Mouse (Mus musculus): ENCODE results near the gene Gm10521. TPM values are rescaled to one million over a fixed set of nuclear protein-coding genes. Genes with fewer than 3 reads are reported as not detected.
"Not testable (repeated sequence)": the region's sequence is repeated elsewhere in the genome, so short reads cannot be mapped to it uniquely, and the experiment has no call there.

Gm10521 gene
- not detected in 2 replicates for polyA plus RNA-seq (2014; fragmentation: Nextera tagmentation; extraction: Ambion mirVana)

DNA sequence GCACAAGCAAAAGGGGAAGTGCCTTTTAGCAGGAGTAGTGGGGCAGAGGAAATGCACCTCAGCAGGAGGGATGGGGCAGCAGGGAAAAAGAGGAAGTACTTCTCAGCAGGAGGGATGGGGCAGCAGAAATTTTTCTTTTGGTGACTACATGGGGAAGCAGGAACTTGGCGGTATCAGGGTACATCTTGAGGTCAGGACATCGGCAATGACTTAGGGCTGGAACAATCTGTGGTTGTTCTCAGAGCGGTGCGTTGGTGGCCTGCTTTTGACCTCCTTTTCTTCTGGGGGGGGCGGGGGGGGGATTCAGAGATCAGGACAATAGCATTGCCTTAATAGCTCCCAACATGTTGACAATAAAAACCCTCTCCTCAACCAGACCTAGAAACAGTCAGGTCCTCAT lies at the start of gene Gm10521:
Gene Gm10521, plus strand, starts transcription at position 301 of the 400 bp plus-strand sequence.
- not testable (repeated sequence) for ATAC-seq (replicated peaks; ENCODE audit: insufficient number of reproducible peaks, low FRiP score, low TSS enrichment, low read depth)

DNA sequence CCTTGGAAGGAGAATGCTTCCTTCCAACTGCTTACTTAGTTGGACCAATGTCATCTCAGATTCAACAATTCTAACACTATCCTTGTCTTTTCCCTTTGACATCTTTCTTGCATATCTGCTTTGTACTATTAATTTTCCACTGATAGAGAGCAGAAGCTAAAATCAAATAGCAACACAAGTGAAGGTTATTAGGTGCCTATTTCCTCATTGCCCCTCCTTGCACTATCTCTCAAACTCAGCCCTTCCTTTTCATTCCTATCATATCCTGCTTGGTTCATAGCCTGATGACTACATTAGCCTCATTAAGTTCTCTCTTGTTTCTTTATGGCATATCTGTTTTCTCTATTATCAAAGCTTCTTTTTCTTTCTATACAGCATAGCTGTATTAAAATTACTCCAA lies 47.3 kb upstream of the Gm10521 start:
- Histone ChIP-seq H3K36me3 (replicated peaks; ENCODE audit: control insufficient read depth, insufficient read depth, low read depth, low read length) (no peaks in the 10 kb centered on the region), H3K4me1 (ENCODE audit: control insufficient read depth, insufficient read depth, low read length) (no peaks in the 10 kb centered on the region), H3K4me2 (ENCODE audit: low read depth, low read length) (no peak overlapping the region), H3K27ac (replicated peaks; ENCODE audit: low read depth, low read length) (no peak overlapping the region), H3K9me3 (replicated peaks; ENCODE audit: control insufficient read depth, low read length) (no peaks in the 10 kb centered on the region), H3K9ac (replicated peaks; ENCODE audit: low read length) (no peak overlapping the region), H3K4me3 (ENCODE audit: low read depth, low read length) (no peak overlapping the region), H3K27me3 (ENCODE audit: control insufficient read depth, insufficient read depth, low read length) (no peaks in the 10 kb centered on the region)
- no peak for ATAC-seq (replicated peaks; ENCODE audit: insufficient number of reproducible peaks, low FRiP score, low TSS enrichment, low read depth)
- DNase-seq (ENCODE audit: low spot score): no peak

More for the DNA sequence above, at the start of gene Gm10521:
- not testable (repeated sequence) for H3K36me3 ChIP-seq (replicated peaks; ENCODE audit: control insufficient read depth, insufficient read depth, low read depth, low read length); H3K4me2 ChIP-seq (ENCODE audit: low read depth, low read length); H3K9me3 ChIP-seq (replicated peaks; ENCODE audit: control insufficient read depth, low read length); H3K27ac ChIP-seq (replicated peaks; ENCODE audit: low read depth, low read length); DNase-seq (ENCODE audit: low spot score); H3K27me3 ChIP-seq (ENCODE audit: control insufficient read depth, insufficient read depth, low read length); H3K4me3 ChIP-seq (ENCODE audit: low read depth, low read length); H3K4me1 ChIP-seq (ENCODE audit: control insufficient read depth, insufficient read depth, low read length); H3K9ac ChIP-seq (replicated peaks; ENCODE audit: low read length)
- WGBS: 81% methylated on average over 5 of the region's 5 CpGs

DNA sequence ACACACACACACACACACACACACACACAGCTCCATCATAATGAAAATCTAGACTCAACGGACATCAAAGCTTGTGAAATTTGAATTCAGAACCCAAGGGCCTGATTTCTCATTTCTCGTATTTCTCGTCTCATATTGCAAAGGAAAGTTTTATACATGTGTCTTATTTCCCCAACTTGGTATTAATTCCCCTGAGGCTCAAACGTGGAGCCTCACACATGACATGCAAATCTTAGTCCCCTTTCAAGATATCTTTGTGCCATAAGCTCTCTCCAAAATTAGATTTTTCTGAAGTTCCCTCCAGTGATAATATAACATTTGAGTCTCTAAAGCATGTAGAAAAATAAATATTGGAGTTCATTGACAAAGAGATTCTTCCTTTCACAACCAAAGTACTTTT lies 46.7 kb upstream of the Gm10521 start:
- no peaks in the 10 kb centered on the region for H3K4me1 ChIP-seq (ENCODE audit: control insufficient read depth, insufficient read depth, low read length)
- no peak overlapping the region for H3K9ac ChIP-seq (replicated peaks; ENCODE audit: low read length)
- no peak overlapping the region for H3K4me2 ChIP-seq (ENCODE audit: low read depth, low read length)
- no peaks in the 10 kb centered on the region for H3K36me3 ChIP-seq (replicated peaks; ENCODE audit: control insufficient read depth, insufficient read depth, low read depth, low read length)
- WGBS: 80% methylated on average over 4 of the region's 4 CpGs
- H3K9me3 ChIP-seq (replicated peaks; ENCODE audit: control insufficient read depth, low read length): no peaks in the 10 kb centered on the region
- DNase-seq (ENCODE audit: low spot score): no peak
- no peaks in the 10 kb centered on the region for H3K27me3 ChIP-seq (ENCODE audit: control insufficient read depth, insufficient read depth, low read length)
- ATAC-seq (replicated peaks; ENCODE audit: insufficient number of reproducible peaks, low FRiP score, low TSS enrichment, low read depth): no peak
- H3K27ac ChIP-seq (replicated peaks; ENCODE audit: low read depth, low read length): no peak overlapping the region
- no peak overlapping the region for H3K4me3 ChIP-seq (ENCODE audit: low read depth, low read length)

DNA sequence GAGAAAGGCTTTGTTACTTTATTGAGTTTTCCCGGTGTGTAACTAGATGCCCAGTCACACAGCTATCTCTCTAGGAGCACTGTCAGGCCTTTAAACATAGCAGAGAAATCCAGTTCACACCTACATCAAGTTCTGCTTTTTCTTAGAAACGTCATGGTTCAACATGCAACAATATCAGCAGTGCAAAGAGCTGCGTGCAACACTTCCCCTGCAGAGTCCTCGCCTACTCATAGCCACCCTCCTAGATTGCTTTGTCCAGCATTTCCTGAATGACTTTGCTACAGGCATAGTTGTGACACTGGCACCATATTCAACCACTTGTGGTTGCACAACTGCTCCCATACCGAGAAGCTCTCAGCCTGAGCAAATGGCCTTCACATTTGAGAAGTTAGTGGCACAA lies 46.0 kb upstream of the Gm10521 start:
- no peaks in the 10 kb centered on the region for H3K4me1 ChIP-seq (ENCODE audit: control insufficient read depth, insufficient read depth, low read length)
- no peak overlapping the region for H3K27ac ChIP-seq (replicated peaks; ENCODE audit: low read depth, low read length)
- no peaks in the 10 kb centered on the region for H3K9me3 ChIP-seq (replicated peaks; ENCODE audit: control insufficient read depth, low read length)
- H3K4me2 ChIP-seq (ENCODE audit: low read depth, low read length): no peak overlapping the region
- no peak for DNase-seq (ENCODE audit: low spot score)
- no peaks in the 10 kb centered on the region for H3K36me3 ChIP-seq (replicated peaks; ENCODE audit: control insufficient read depth, insufficient read depth, low read depth, low read length)
- 89% methylated on average over 5 of the region's 5 CpGs for WGBS
- no peak overlapping the region for H3K9ac ChIP-seq (replicated peaks; ENCODE audit: low read length)
- ATAC-seq (replicated peaks; ENCODE audit: insufficient number of reproducible peaks, low FRiP score, low TSS enrichment, low read depth): no peak
- H3K4me3 ChIP-seq (ENCODE audit: low read depth, low read length): no peak overlapping the region
- H3K27me3 ChIP-seq (ENCODE audit: control insufficient read depth, insufficient read depth, low read length): no peaks in the 10 kb centered on the region

DNA sequence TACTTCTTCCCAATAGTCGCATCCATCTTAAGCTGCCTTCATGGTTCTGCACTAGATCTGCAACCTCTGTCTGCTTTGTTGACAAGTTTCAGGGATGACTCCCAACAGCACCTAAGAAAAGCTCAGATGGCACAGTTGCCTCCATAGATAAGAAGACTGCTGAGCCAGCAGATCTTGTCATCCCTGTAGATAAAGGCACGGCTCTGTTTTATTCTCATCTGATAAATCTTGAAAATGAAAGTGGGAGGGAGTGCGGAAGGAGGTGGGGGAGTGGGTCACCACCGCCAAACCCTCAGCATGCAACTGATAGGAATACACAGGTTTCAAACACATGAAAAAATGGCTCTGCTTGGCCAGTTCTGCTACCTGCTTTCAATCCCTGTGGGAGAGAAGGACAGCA lies 30.0 kb upstream of the Gm10521 start:
- no peaks in the 10 kb centered on the region for H3K27me3 ChIP-seq (ENCODE audit: control insufficient read depth, insufficient read depth, low read length)
- H3K9ac ChIP-seq (replicated peaks; ENCODE audit: low read length): no peak overlapping the region
- ATAC-seq (replicated peaks; ENCODE audit: insufficient number of reproducible peaks, low FRiP score, low TSS enrichment, low read depth) (no peak), DNase-seq (ENCODE audit: low spot score) (no peak)
- no peaks in the 10 kb centered on the region for H3K4me1 ChIP-seq (ENCODE audit: control insufficient read depth, insufficient read depth, low read length)
- H3K9me3 ChIP-seq (replicated peaks; ENCODE audit: control insufficient read depth, low read length): no peaks in the 10 kb centered on the region
- no peak overlapping the region for H3K27ac ChIP-seq (replicated peaks; ENCODE audit: low read depth, low read length)
- H3K36me3 ChIP-seq (replicated peaks; ENCODE audit: control insufficient read depth, insufficient read depth, low read depth, low read length): no peaks in the 10 kb centered on the region
- H3K4me2 ChIP-seq (ENCODE audit: low read depth, low read length): no peak overlapping the region
- no peak overlapping the region for H3K4me3 ChIP-seq (ENCODE audit: low read depth, low read length)
- WGBS: 88% methylated on average over 4 of the region's 4 CpGs

DNA sequence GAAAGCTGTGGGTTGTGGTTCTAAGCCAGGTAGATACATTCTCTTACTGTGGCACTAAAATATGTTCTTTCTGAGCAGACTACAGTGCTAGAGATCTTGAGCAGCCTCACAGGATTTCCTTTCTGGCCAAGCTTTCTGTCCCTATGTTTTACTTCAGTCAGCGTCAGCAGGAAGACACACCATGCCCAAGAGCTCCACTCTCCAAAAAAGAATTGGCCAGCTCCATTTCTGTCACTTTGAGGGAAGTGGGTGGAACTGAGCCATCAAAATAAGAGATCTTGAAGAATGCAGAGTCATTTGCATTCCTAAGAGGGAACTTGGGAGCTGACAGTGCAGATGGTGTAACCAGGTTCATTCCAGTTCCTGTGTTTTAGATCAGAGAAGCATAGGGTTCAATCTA lies 8.5 kb upstream of the Gm10521 start:
- no peak for DNase-seq (ENCODE audit: low spot score)
- WGBS: 92% methylated on average over 1 of the region's 1 CpGs

DNA sequence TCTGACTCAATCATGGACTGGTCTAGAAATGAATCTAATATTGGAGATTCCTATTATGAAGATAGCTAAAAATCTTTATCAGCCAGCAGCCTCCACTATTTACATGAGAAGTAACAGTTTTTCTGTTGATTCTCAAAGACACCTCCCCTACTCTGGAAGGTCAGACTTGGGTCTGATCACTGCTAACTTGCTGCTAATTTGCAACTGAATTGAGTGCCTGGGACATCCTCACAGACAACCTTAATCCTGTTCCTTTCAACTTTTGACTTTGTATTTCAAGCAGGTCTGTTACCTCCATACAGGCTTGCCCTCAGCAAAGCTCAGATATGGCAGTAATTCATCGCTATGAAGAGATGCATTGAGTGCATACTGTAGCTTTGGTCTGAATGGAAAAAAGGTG lies 8.5 kb downstream of the Gm10521 start:
- H3K4me1 ChIP-seq (ENCODE audit: control insufficient read depth, insufficient read depth, low read length): no peaks in the 10 kb centered on the region
- no peaks in the 10 kb centered on the region for H3K9me3 ChIP-seq (replicated peaks; ENCODE audit: control insufficient read depth, low read length)
- H3K27me3 ChIP-seq (ENCODE audit: control insufficient read depth, insufficient read depth, low read length): no peaks in the 10 kb centered on the region
- H3K4me3 ChIP-seq (ENCODE audit: low read depth, low read length): no peak overlapping the region
- ATAC-seq (replicated peaks; ENCODE audit: insufficient number of reproducible peaks, low FRiP score, low TSS enrichment, low read depth): no peak
- H3K27ac ChIP-seq (replicated peaks; ENCODE audit: low read depth, low read length): no peak overlapping the region
- 81% methylated on average over 1 of the region's 1 CpGs for WGBS
- no peak overlapping the region for H3K4me2 ChIP-seq (ENCODE audit: low read depth, low read length)
- no peak overlapping the region for H3K9ac ChIP-seq (replicated peaks; ENCODE audit: low read length)
- DNase-seq (ENCODE audit: low spot score): no peak
- no peaks in the 10 kb centered on the region for H3K36me3 ChIP-seq (replicated peaks; ENCODE audit: control insufficient read depth, insufficient read depth, low read depth, low read length)

More for the DNA sequence above, 8.5 kb upstream of the Gm10521 start:
- ATAC-seq (replicated peaks; ENCODE audit: insufficient number of reproducible peaks, low FRiP score, low TSS enrichment, low read depth): no peak
- no peak overlapping the region for H3K27ac ChIP-seq (replicated peaks; ENCODE audit: low read depth, low read length)
- H3K9ac ChIP-seq (replicated peaks; ENCODE audit: low read length): no peak overlapping the region
- no peaks in the 10 kb centered on the region for H3K9me3 ChIP-seq (replicated peaks; ENCODE audit: control insufficient read depth, low read length)
- H3K4me1 ChIP-seq (ENCODE audit: control insufficient read depth, insufficient read depth, low read length): no peaks in the 10 kb centered on the region
- H3K4me3 ChIP-seq (ENCODE audit: low read depth, low read length): no peak overlapping the region
- no peaks in the 10 kb centered on the region for H3K36me3 ChIP-seq (replicated peaks; ENCODE audit: control insufficient read depth, insufficient read depth, low read depth, low read length)
- H3K4me2 ChIP-seq (ENCODE audit: low read depth, low read length): no peak overlapping the region
- H3K27me3 ChIP-seq (ENCODE audit: control insufficient read depth, insufficient read depth, low read length): no peaks in the 10 kb centered on the region

DNA sequence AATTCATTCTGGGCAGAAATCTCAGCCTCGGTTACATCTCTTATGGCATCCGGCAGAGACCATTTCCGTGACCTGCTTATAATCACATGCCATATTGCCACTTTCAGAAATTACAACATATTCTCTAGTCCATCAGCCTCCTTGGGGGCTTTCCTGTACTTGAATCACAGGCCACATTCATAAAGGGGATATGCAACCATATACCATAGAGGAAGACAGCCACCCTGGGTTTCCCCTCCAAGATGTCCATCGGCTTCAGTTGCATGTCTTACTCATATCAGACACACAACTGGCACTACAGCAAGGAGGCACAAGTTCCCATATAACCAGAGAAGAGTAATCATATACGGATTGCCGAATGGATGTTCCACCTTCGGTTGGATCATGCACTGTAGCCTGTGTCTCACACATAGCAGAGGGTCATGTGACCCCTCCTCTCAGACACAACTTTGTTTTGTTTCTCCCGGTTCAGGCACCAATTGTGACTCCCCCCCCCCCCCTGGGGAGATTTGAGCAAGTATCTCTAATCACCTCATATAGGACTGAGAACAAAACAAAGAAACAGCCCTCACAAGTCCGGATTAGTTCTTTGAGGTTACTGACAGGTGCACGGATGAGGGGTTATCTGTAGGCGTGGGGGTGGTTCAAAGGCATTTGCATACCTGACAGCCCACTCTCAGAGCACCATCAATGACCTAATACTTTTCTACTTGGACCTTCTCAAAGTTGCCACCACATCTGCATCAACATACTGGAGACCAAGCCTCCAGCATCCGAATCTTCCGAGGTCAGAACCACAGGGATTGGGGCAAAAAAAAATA lies 20.4 kb downstream of the Gm10521 start:
- no peak overlapping the region for H3K9ac ChIP-seq (replicated peaks; ENCODE audit: low read length)
- H3K27me3 ChIP-seq (ENCODE audit: control insufficient read depth, insufficient read depth, low read length): no peaks in the 10 kb centered on the region
- 83% methylated on average over 13 of the region's 13 CpGs for WGBS
- ATAC-seq (replicated peaks; ENCODE audit: insufficient number of reproducible peaks, low FRiP score, low TSS enrichment, low read depth): no peak
- DNase-seq (ENCODE audit: low spot score): no peak
- no peak overlapping the region for H3K4me2 ChIP-seq (ENCODE audit: low read depth, low read length)
- no peaks in the 10 kb centered on the region for H3K36me3 ChIP-seq (replicated peaks; ENCODE audit: control insufficient read depth, insufficient read depth, low read depth, low read length)
- H3K4me1 ChIP-seq (ENCODE audit: control insufficient read depth, insufficient read depth, low read length): no peaks in the 10 kb centered on the region
- no peaks in the 10 kb centered on the region for H3K9me3 ChIP-seq (replicated peaks; ENCODE audit: control insufficient read depth, low read length)
- H3K4me3 ChIP-seq (ENCODE audit: low read depth, low read length): no peak overlapping the region
- no peak overlapping the region for H3K27ac ChIP-seq (replicated peaks; ENCODE audit: low read depth, low read length)

Measured in embryonic facial prominence, embryonic 11.5 days (tissue).